Mouse (Mus musculus) cerebellum, postnatal 10 days (tissue): Measurements from ENCODE around the gene Hoxa6.
A peak's percentile ranks its signal among the peaks of the same experiment; 100 is the strongest.

Source experiments
- DNase-seq, 2 experiments: peaks; one replicate each; pipeline ENCODE4 v3.0.0; 2021; ENCODE audit warnings: mixed read lengths in 2 of 2

Gene Hoxa6

DNA sequence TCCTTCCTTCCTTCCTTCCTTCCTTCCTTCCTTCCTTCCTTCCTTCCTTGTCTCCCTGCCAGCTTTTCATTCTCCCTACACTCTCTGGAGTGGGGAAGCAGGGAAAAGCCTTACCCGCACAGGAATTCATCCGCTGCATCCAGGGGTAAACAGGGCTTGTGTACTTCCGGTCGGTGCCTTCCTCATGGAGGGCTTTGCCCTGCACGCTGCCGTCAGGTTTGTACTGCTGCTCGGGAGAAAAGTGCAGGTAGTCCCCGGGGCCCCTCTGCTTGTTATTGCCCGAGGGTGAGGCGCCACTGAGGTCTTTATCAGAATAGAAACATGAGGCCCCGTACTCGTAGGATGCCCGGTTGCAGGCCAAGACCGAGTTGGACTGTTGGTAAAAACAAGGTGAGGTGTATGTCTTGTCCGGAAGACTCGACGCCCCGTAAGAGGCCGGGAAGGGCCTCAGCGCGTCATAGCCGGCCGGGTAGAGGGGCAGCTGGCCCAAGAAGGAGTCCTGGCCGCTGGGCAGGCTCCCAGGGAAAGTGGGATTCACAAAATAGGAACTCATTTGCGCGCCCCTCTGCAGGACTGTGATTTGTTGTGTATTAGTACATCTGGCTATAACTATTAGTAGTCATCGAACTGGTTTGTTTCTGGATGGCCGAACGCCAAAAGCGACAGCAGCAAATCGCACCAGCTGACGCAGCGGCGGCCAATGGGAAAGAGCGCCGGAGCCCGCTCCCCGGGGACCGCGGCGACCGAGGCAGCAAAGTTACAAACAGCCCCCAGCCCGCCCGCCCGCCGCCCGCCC is at the start of gene Hoxa6:
Gene Hoxa6 (minus strand): TSS at position 651 of the 796 bp plus-strand sequence.
- DNase-seq, result peak; percentile 35 to 36

- DNase-seq, result peak; percentile 91 to 93
Observed at GRCm38 (mm10) chr6:52256956-52257355, 48.4 kb upstream of the Hoxa6 start.

DNA sequence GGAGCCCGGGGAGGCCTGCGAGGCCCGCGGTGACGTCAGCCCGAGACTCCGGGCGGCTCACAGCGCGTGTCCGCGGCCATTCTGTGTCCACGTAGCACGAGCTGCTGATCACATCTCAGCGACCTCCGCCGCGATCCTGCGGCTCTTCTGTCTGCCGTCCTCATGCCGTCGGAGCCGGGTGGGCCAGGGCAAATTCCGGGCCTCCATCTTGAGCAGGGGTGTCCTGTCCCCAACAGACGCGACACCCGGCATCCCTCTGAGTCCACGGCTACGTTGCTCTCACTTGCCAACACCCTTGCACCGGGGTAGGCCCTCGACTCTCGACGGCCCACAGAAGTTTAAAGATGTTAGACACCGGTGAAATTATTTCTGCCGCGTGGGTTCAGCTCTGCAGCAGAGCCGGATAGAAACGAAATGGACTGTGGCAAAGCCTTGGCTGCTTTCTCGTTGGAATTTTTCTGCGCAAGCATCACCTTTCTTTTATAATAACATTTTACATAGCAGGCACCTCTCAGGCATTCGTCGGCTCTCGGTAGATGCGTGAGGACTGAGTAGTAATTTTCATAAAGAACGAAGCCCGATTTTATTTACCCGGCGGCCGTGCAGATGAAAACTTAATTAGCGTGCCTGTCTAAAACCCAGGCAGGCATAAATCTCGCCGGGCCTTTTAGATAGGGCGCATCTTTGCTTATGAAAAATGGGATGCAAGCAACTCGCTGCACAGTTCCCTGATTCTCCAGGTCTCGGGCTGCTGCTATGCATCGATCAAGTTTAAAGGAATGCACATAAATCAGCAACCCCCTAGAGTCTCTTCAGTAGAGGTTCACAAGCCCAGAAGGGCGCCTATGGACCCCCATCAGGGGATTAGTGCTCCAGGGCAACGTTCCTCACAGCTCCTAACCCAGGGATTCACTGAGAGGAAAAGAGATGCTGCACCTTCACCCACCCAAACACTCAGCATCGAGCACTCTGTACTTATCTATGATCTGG is 45.3 kb upstream of the Hoxa6 start:
- peak in 1 of 2 experiments; percentile 62 for DNase-seq

- peak in 1 of 2 experiments; percentile 46 for DNase-seq
Observed at GRCm38 (mm10) chr6:52252775-52253376, 44.4 kb upstream of the Hoxa6 start.

GRCm38 (mm10) chr6:52252016-52252774 is 43.7 kb upstream of the Hoxa6 start:
- no peak for DNase-seq

DNA sequence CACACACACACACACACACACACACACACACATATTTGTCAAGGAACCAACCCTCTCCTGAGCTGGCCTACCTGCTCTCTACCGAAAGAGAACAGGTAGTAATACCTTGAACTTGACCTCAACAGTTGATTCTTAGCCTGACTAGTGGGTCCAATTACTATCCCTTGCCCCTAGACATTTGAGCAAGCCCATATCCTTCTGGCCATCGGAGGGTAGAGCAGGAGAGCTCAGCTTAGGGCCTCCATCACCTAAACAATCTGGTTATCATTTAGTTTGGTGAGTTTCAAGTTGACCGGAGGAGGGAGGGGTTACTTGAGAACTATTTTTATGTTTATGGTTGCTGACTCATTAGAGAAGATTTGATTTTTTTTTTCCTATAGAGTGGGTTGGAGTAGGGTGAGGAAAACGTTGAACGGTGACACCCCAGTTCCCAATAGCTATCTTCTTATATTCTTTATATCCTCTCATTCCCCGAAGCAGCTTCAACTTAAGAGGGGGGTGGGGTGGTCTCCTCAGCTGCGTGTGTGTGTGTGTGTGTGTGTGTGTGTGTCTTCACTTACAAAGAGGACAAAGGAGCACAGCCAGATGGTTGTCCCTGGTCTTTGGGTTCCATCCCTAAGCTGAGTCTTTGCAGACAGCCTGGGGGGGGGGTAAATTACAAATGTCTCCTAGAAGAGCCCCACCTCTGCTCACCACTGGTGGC is 42.8 kb upstream of the Hoxa6 start:
- no peak for DNase-seq

DNA sequence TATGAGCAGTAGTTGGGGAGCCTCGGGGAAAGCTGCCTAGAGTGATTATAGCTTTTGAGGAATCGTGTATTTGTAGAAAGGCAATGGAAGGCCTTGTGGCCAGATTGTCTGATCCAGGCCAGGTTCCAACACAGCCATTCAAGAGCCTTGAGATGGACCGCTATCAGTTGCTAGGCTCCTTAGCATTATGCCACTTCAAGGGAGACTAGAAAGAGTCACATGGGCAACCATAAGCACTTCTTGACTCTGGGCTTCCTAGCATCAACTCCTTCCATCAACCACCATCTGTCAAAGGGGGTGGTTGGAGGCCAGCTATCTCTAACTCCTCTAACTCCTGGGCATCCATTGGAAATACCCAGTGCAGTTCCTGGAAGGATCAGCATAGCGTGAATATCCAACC is 41.3 kb upstream of the Hoxa6 start:
- DNase-seq, result no peak

- DNase-seq, result no peak
Observed at GRCm38 (mm10) chr6:52249415-52249738, 40.9 kb upstream of the Hoxa6 start.

- no peak for DNase-seq
Observed at GRCm38 (mm10) chr6:52248638-52249414, 40.3 kb upstream of the Hoxa6 start.

DNA sequence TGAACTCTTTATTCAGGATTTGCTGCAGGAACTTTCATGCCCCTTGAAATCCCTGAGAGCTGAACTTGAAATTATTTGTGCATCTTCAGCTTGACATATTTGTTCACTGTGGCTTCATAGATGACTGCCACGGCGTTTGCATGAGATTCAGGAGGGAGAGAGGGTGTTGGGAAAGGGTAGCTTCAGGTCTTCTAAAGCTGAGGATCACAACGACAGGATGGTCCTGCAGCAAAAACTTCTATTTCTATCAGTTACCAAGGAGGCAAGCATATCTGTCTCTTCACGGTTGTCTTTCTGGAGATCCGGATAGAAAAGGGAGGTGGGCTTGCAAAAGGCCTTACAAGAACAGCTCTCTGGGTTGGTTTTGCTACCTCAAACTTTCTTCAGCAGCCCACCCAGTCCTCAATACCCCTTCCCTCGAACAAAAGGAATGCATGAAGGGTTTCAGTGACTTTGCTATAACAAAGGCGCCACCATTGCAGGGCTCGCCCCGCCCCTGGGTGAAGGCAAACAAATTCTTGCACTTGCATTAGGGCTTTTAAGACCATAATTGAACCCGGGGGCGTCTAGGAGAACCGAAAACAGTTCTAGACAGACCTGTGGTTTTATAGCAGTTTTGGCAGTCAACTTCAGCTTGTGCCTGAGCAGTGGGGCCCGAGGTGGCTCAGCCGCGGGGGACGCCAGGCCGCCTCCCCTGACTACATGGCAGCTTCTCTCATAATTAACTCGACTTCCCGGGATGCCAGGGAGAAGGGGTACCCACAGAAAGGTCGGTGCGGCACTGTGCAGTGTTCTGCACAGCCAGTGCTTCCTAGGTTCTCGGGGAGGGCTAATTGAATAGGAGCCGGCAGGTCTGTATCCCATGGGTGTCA is 39.5 kb upstream of the Hoxa6 start:
- no peak for DNase-seq

DNA sequence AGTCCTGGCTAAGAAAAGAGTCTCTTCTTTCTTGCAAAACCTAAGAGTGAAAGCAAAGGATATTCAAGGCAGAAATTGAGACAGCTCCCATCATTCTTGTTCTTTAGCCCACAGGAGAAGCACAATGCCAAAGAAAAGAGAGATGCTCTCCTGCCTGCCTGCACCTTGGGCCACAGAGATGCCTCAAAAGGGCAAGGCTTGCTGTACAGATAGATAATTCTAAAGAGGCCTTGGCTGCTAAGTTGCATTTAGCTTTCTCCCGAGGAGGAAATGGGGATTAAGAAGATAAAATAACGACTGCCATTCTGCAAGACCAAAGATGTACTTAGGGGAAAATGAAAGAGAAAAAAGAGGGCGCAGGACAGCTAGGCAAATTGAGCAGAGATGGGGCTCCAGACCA is 38.4 kb upstream of the Hoxa6 start:
- no peak for DNase-seq

- DNase-seq, result no peak
Observed at GRCm38 (mm10) chr6:52246403-52246803, 37.9 kb upstream of the Hoxa6 start.

DNA sequence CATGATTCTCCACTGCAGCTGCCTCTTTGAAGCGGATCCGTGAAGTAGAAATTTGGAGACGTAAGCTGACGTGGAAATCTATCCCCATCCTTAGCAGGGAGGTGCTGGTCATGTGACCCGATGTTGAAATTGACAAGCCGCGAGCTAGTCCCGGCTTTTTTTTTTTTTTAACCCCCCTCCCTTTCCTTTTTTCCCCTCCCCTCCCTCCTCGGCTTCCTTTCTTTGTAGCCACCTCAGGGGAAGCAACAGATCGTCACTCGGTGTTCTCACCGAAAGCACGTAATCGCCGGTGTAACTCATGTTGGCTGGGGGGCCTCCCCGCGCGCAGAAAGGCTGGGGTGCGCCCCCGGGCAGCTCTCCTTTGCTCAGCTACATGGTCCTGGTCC is 37.2 kb upstream of the Hoxa6 start, which contains the start of gene Hoxa11:
Gene Hoxa11 (minus strand): TSS at position 54 of the 386 bp plus-strand sequence.
- DNase-seq, result no peak

GRCm38 (mm10) chr6:52245040-52245756 is 36.7 kb upstream of the Hoxa6 start:
- DNase-seq, result no peak

DNA sequence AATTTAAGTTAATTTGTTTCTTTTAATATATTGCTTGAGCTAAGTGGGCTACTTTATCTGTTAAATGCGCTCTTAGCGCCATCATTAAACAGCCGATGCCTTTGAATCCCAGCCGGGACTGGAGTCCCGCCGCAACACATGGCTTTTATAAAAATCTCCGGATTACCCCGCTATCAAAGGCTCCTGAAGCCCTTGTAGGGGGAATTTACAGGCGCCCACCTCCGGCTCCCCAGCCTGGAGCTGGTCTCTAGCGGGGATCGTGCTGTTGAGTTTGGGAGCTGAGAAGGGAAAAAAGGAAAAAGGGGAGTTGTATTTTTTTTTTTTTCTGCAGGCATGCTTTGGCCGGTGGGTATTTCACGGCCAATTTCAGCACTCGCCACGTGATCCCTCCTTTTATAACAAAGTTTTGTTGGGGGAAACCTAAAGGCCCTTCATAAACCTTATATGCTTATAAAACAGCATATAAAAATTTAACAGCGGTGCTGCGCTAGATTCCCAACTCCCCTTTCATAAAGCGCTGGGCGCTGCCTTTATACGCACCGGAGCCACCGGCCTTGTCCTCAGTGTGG is 36.0 kb upstream of the Hoxa6 start:
- DNase-seq, result no peak

GRCm38 (mm10) chr6:52243681-52244121 is 35.2 kb upstream of the Hoxa6 start:
- no peak for DNase-seq

- no peak for DNase-seq
Observed at GRCm38 (mm10) chr6:52242801-52243332, 34.3 kb upstream of the Hoxa6 start.

DNA sequence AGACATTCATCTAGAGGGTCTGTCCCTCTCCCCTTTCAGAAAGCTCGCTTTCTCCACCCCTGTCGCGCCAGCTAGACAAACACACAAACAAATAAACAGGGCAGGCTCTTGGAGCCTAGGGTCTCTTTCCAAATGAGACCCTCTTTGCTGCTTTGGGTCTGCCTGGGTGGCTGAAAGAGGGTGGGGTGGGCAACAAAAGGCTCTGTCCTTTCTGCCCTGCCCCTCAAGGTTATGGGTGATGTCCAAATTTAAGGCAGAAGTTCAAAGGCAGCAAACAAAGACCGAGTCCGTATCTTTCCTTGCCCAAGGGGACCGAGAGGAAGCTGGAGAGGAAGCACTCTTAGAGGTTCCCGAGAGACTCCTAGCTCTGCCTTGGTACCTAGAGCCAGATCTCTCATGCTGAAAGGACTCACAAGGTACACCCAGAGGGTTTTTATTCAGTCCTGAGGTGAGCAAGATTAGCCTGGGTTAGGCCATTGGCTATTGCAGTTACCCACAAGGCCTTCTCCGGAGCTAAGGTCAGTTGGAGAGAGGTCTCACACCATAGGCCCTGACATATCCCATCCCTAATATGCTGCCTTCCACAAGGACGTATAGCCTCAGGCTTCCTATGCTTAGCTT is 32.6 kb upstream of the Hoxa6 start:
- no peak for DNase-seq
